Mouse (Mus musculus) hindbrain, embryonic 14.5 days (tissue): Measurements from ENCODE around the gene Cacng5. TPM values are rescaled to one million over a fixed set of nuclear protein-coding genes. Genes with fewer than 3 reads are reported as not detected.

Experiments used
- polyA plus RNA-seq: library from polyadenylated mRNA; unstranded; fragments of >200 nt; fragmentation: Nextera tagmentation; extraction: Ambion mirVana; gene quantifications from 2 replicates; pipeline ENCODE4 v1.2.1, GENCODE M21; 2014

Cacng5 gene
- polyA plus RNA-seq, 1 experiment from 2014 or later = 7.1 TPM

Other genes with a start within 250 kb of the Cacng5 start
- gene Cacng1, start 198.5 kb downstream of the Cacng5 start, polyA plus RNA-seq = 0.17 and 0.52 TPM in 2 replicates
- gene Cacng4, start 120.5 kb downstream of the Cacng5 start, polyA plus RNA-seq = 58.2 and 63.1 TPM in 2 replicates